Mouse (Mus musculus): Measurements from ENCODE around the gene Anapc16. TPM values are rescaled to one million over a fixed set of nuclear protein-coding genes. Genes with fewer than 3 reads are reported as not detected.
"Not testable (repeated sequence)": the region's sequence is repeated elsewhere in the genome, so short reads cannot be mapped to it uniquely, and the experiment has no call there.

Anapc16 gene
- polyA plus RNA-seq, 1 experiment from 2014 or later: 132 TPM

DNA sequence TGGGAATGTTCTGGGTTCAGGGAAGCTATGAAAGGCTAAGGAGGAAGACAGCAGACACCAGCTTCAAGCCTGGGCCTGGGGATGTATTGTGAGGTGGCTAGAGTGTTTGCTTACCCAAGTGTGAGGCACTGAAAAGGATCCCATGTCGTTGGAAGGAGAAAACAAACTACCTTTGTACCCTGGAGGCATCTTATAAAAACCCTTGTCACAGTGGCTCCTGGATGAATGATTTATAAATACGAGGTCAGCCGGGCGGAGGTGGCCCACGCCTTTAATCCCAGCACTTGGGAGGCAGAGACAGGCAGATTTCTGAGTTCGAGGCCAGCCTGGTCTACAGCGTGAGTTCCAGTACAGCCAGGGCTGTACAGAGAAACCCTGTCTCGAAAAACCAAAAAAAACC is 1.3 kb downstream of the Anapc16 start:
- peak overlapping the region; percentile 84 for H3K4me2 ChIP-seq
- not testable (repeated sequence) for H3K9me3 ChIP-seq; H3K27me3 ChIP-seq; ATAC-seq (ENCODE audit: insufficient number of reproducible peaks, insufficient read depth, low FRiP score, low TSS enrichment, low read depth); H3K27ac ChIP-seq
- 87% methylated on average over 8 of the region's 8 CpGs for WGBS
- peaks cover 16% of the 10 kb centered on the region for H3K4me1 ChIP-seq (replicated peaks)
- peak overlapping the region; percentile 62 for H3K4me3 ChIP-seq (replicated peaks)
- H3K36me3 ChIP-seq: peaks cover 18% of the 10 kb centered on the region
- 0 out of 2 replicates have a peak overlapping the region, but pooled peaks have one; percentile 24 for H3K9ac ChIP-seq (replicated peaks)

DNA sequence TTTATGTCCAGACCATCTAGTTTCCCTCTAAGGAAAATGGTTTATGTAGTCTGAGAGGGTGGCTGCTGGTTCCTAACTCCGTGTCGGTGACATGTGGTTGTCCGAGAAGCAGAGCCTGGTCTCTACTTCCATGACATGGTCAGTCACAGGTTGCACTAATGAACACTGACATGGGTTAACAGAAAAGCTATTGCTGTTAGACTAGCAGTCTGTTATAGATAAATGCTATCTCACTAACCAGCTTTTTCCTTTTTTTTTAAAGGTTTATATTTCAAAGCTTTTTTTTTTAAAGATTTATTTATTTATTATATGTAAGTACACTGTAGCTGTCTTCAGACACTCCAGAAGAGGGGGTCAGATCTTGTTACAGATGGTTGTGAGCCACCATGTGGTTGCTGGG is 3.9 kb downstream of the Anapc16 start:
- Histone ChIP-seq H3K4me2 (no peak overlapping the region), H3K9me3 (no peaks in the 10 kb centered on the region), H3K27ac (no peak overlapping the region), H3K27me3 (no peaks in the 10 kb centered on the region), H3K36me3 (peaks cover 42% of the 10 kb centered on the region), H3K9ac (replicated peaks) (no peak overlapping the region), H3K4me3 (replicated peaks) (no peak overlapping the region), H3K4me1 (replicated peaks) (peaks cover 16% of the 10 kb centered on the region)
- no peak for ATAC-seq (ENCODE audit: insufficient number of reproducible peaks, insufficient read depth, low FRiP score, low TSS enrichment, low read depth)
- WGBS: 88% methylated on average over 3 of the region's 3 CpGs

- H3K4me1 ChIP-seq (replicated peaks): peaks cover 11% of the 10 kb centered on the region
- no peaks in the 10 kb centered on the region for H3K9me3 ChIP-seq
- H3K27me3 ChIP-seq: no peaks in the 10 kb centered on the region
- H3K36me3 ChIP-seq: peaks cover 52% of the 10 kb centered on the region
- 17% methylated on average over 7 of the region's 7 CpGs for WGBS
- no peak overlapping the region for H3K27ac ChIP-seq
- ATAC-seq (ENCODE audit: insufficient number of reproducible peaks, insufficient read depth, low FRiP score, low TSS enrichment, low read depth): no peak
- H3K4me3 ChIP-seq (replicated peaks): no peak overlapping the region
- H3K4me2 ChIP-seq: no peak overlapping the region
- H3K9ac ChIP-seq (replicated peaks): no peak overlapping the region
These were observed 5.3 kb downstream of the Anapc16 start for GRCm38 (mm10) chr10:59997591-59997990.

DNA sequence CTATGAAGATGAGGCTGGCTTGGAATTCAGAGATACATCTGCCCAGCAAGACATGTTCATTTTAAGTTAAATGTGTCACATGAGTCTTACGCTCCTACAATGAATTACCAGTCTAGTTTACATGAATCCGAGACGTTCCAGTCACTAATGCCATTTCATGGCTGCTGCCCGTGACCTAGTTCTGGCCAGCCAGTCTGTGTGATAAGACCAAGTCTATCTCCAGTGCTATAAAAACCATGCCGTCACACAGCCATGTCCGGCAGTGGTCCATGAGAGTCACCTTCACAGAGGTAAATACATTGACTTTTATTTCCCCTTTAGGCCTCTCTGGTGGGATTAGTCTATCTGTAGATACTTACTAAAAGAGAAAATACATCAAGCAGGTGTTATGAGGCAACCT is 7.0 kb downstream of the Anapc16 start:
- Histone ChIP-seq H3K36me3 (peaks cover 58% of the 10 kb centered on the region), H3K4me3 (replicated peaks) (no peak overlapping the region), H3K27ac (no peak overlapping the region), H3K9ac (replicated peaks) (no peak overlapping the region), H3K27me3 (no peaks in the 10 kb centered on the region), H3K4me2 (no peak overlapping the region), H3K9me3 (no peaks in the 10 kb centered on the region), H3K4me1 (replicated peaks) (peaks cover 14% of the 10 kb centered on the region)
- 96% methylated on average over 6 of the region's 6 CpGs for WGBS
- no peak for ATAC-seq (ENCODE audit: insufficient number of reproducible peaks, insufficient read depth, low FRiP score, low TSS enrichment, low read depth)

GRCm38 (mm10) chr10:59993813-59994212 is 9.1 kb downstream of the Anapc16 start:
- ATAC-seq (ENCODE audit: insufficient number of reproducible peaks, insufficient read depth, low FRiP score, low TSS enrichment, low read depth); H3K9me3 ChIP-seq; H3K4me2 ChIP-seq; H3K9ac ChIP-seq (replicated peaks); H3K27me3 ChIP-seq; H3K4me3 ChIP-seq (replicated peaks); H3K27ac ChIP-seq: not testable (repeated sequence)
- Histone ChIP-seq H3K4me1 (replicated peaks) (peaks cover 11% of the 10 kb centered on the region), H3K36me3 (peaks cover 70% of the 10 kb centered on the region)
- WGBS: 96% methylated on average over 2 of the region's 3 CpGs

- Histone ChIP-seq H3K9me3 (no peaks in the 10 kb centered on the region), H3K4me2 (no peak overlapping the region), H3K9ac (replicated peaks) (no peak overlapping the region), H3K27me3 (no peaks in the 10 kb centered on the region), H3K4me3 (replicated peaks) (no peak overlapping the region), H3K36me3 (peaks cover 88% of the 10 kb centered on the region), H3K4me1 (replicated peaks) (peaks cover 11% of the 10 kb centered on the region), H3K27ac (no peak overlapping the region)
- WGBS: 79% methylated on average over 8 of the region's 8 CpGs
- ATAC-seq (ENCODE audit: insufficient number of reproducible peaks, insufficient read depth, low FRiP score, low TSS enrichment, low read depth): no peak
These were observed 10.9 kb downstream of the Anapc16 start for GRCm38 (mm10) chr10:59992024-59992423.

- Histone ChIP-seq H3K4me1 (replicated peaks) (peaks cover 11% of the 10 kb centered on the region), H3K9ac (replicated peaks) (no peak overlapping the region), H3K4me2 (no peak overlapping the region), H3K36me3 (peaks cover 88% of the 10 kb centered on the region), H3K9me3 (no peaks in the 10 kb centered on the region), H3K4me3 (replicated peaks) (no peak overlapping the region), H3K27me3 (no peaks in the 10 kb centered on the region), H3K27ac (no peak overlapping the region)
- ATAC-seq (ENCODE audit: insufficient number of reproducible peaks, insufficient read depth, low FRiP score, low TSS enrichment, low read depth): no peak
- 53% methylated on average over 9 of the region's 9 CpGs for WGBS
These were observed 11.6 kb downstream of the Anapc16 start for GRCm38 (mm10) chr10:59991262-59991880.

DNA sequence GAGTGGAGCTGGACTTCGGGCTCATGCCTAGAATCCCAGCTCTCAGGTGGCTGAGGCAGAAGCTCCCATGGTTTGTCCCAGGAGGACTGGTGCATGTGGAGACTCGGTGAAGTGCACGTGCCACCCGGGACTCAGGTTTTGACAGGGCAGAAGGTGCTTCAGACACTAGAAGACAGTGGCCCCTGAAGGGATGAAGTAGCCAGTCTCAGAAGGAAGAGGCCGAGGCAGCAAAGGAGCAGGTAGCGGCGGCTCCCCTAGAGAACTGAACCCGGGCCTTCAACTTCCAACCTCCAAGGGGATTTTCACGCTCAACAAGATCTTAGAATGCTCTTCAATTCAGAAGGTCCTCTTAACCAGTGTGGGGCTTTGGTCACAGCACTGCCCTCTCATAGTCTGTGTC is 12.5 kb downstream of the Anapc16 start:
- peaks cover 11% of the 10 kb centered on the region for H3K4me1 ChIP-seq (replicated peaks)
- 95% methylated on average over 9 of the region's 9 CpGs for WGBS
- no peaks in the 10 kb centered on the region for H3K27me3 ChIP-seq
- no peak for ATAC-seq (ENCODE audit: insufficient number of reproducible peaks, insufficient read depth, low FRiP score, low TSS enrichment, low read depth)
- H3K4me2 ChIP-seq: no peak overlapping the region
- H3K36me3 ChIP-seq: peaks cover 88% of the 10 kb centered on the region
- no peak overlapping the region for H3K9ac ChIP-seq (replicated peaks)
- H3K9me3 ChIP-seq: no peaks in the 10 kb centered on the region
- no peak overlapping the region for H3K27ac ChIP-seq
- H3K4me3 ChIP-seq (replicated peaks): no peak overlapping the region

DNA sequence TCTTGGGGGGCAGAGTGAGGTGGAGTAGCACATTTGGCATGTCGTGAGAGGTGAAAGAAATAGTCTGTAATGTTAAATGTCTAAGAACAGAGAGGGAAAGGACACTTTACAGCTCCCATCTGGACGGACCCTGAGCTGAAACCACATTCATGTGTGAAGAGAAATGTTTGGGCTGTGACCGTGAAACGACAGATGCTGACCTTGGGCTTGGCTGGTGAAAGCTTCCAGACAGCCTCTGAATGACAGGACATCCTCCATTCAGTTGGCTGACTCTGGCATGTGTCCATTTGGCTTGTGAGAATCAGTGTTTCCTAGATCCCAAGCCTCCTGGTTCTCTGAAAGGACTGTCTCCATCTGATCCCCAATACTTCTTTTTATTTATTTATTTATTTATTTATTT is 14.9 kb downstream of the Anapc16 start:
- no peak overlapping the region for H3K4me3 ChIP-seq (replicated peaks)
- 98% methylated on average over 4 of the region's 4 CpGs for WGBS
- no peaks in the 10 kb centered on the region for H3K27me3 ChIP-seq
- no peaks in the 10 kb centered on the region for H3K9me3 ChIP-seq
- no peak overlapping the region for H3K4me2 ChIP-seq
- ATAC-seq (ENCODE audit: insufficient number of reproducible peaks, insufficient read depth, low FRiP score, low TSS enrichment, low read depth): no peak
- no peak overlapping the region for H3K27ac ChIP-seq
- no peak overlapping the region for H3K9ac ChIP-seq (replicated peaks)
- H3K36me3 ChIP-seq: peaks cover 82% of the 10 kb centered on the region
- peaks cover 11% of the 10 kb centered on the region for H3K4me1 ChIP-seq (replicated peaks)

DNA sequence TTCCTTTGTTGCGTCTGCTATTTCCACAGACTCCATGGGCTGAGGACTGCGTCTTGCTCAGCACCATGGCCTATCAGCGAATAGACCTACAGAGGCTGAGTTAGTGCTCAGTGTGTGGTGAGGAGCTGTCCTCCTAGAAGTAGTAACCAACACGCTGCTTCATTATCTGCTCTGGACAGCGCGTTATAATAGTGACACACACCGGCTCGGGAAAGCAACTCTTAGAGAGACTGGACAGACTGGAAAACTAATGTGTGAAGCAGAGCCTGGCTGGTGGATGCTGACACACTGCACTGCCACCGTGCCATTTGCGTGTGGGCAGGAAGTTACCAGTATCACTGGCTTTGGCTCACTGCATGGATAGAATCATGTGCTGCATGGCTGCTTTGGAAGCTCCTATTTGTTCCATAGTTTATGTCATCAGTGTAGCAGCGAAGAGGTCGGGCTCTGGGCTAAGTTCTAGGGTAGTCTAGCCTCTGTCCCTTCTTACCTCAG is 20.5 kb downstream of the Anapc16 start:
- Histone ChIP-seq H3K4me1 (replicated peaks) (peaks cover 25% of the 10 kb centered on the region), H3K4me3 (replicated peaks) (no peak overlapping the region), H3K27me3 (no peaks in the 10 kb centered on the region), H3K27ac (0 out of 2 replicates have a peak overlapping the region, but pooled peaks have one; percentile 17), H3K9ac (replicated peaks) (no peak overlapping the region), H3K4me2 (no peak overlapping the region), H3K9me3 (no peaks in the 10 kb centered on the region), H3K36me3 (peaks cover 34% of the 10 kb centered on the region)
- ATAC-seq (ENCODE audit: insufficient number of reproducible peaks, insufficient read depth, low FRiP score, low TSS enrichment, low read depth): no peak
- 91% methylated on average over 12 of the region's 12 CpGs for WGBS

- Histone ChIP-seq H3K27me3 (no peaks in the 10 kb centered on the region), H3K27ac (peak overlapping the region; percentile 17; the same call in 1 of the 2 replicates), H3K9me3 (no peaks in the 10 kb centered on the region), H3K36me3 (peaks cover 28% of the 10 kb centered on the region), H3K4me1 (replicated peaks) (peaks cover 25% of the 10 kb centered on the region), H3K4me2 (no peak overlapping the region), H3K4me3 (replicated peaks) (no peak overlapping the region), H3K9ac (replicated peaks) (no peak overlapping the region)
- ATAC-seq (ENCODE audit: insufficient number of reproducible peaks, insufficient read depth, low FRiP score, low TSS enrichment, low read depth): no peak
- 86% methylated on average over 9 of the region's 9 CpGs for WGBS
These were observed 21.1 kb downstream of the Anapc16 start for GRCm38 (mm10) chr10:59981792-59982191.

GRCm38 (mm10) chr10:59981336-59981735 is 21.6 kb downstream of the Anapc16 start:
- H3K4me3 ChIP-seq (replicated peaks): no peak overlapping the region
- no peak overlapping the region for H3K9ac ChIP-seq (replicated peaks)
- peaks cover 27% of the 10 kb centered on the region for H3K4me1 ChIP-seq (replicated peaks)
- ATAC-seq (ENCODE audit: insufficient number of reproducible peaks, insufficient read depth, low FRiP score, low TSS enrichment, low read depth): no peak
- WGBS: 74% methylated on average over 4 of the region's 4 CpGs
- H3K27ac ChIP-seq: no peak overlapping the region
- no peaks in the 10 kb centered on the region for H3K9me3 ChIP-seq
- H3K36me3 ChIP-seq: peaks cover 24% of the 10 kb centered on the region
- no peak overlapping the region for H3K4me2 ChIP-seq
- H3K27me3 ChIP-seq: no peaks in the 10 kb centered on the region

Data from limb, embryonic 12.5 days (tissue).